Mouse (Mus musculus): Measurements from ENCODE around the gene Slc2a10.

- no peak for TF ChIP-seq CTCF (IDR thresholded peaks at IDR 0.05)
- TF ChIP-seq EP300 (IDR thresholded peaks at IDR 0.05) = no peak
Observed at GRCm38 (mm10) chr2:165471943-165472342, 31.6 kb upstream of the Slc2a10 start.

Measured in lung, postnatal 0 days (tissue).